Mouse (Mus musculus) embryo, embryonic 10 days (tissue): Measurements from ENCODE around the gene Megf8.

ENCODE experiments used
- DNase-seq: peaks from one replicate; pipeline ENCODE4 v3.0.0-alpha.2; 2015; ENCODE audit warnings: low spot score

Megf8 gene

GRCm38 (mm10) chr7:25279076-25279860 lies 37.7 kb upstream of the Megf8 start:
- peak; percentile 88 for DNase-seq

GRCm38 (mm10) chr7:25279861-25280791 lies 36.8 kb upstream of the Megf8 start:
- DNase-seq: peak; percentile 70

- peak; percentile 21 for DNase-seq
These were observed 35.7 kb upstream of the Megf8 start for GRCm38 (mm10) chr7:25281166-25281733.

- peak; percentile 94 for DNase-seq
These were observed 35.0 kb upstream of the Megf8 start for GRCm38 (mm10) chr7:25281734-25282601.

- DNase-seq: peak; percentile 67
These were observed 34.2 kb upstream of the Megf8 start for GRCm38 (mm10) chr7:25282731-25283211.

GRCm38 (mm10) chr7:25283637-25284036 lies 33.3 kb upstream of the Megf8 start:
- no peak for DNase-seq

- no peak for DNase-seq
These were observed 32.8 kb upstream of the Megf8 start for GRCm38 (mm10) chr7:25284171-25284570.

- no peak for DNase-seq
These were observed 32.2 kb upstream of the Megf8 start for GRCm38 (mm10) chr7:25284766-25285165.

GRCm38 (mm10) chr7:25285511-25286238 lies 31.3 kb upstream of the Megf8 start:
- DNase-seq: no peak

GRCm38 (mm10) chr7:25286989-25287388 lies 30.0 kb upstream of the Megf8 start:
- DNase-seq: no peak

- no peak for DNase-seq
These were observed 29.0 kb upstream of the Megf8 start for GRCm38 (mm10) chr7:25288011-25288410.

GRCm38 (mm10) chr7:25288721-25289120 lies 28.2 kb upstream of the Megf8 start:
- no peak for DNase-seq

GRCm38 (mm10) chr7:25289925-25290324 lies 27.0 kb upstream of the Megf8 start:
- no peak for DNase-seq

- DNase-seq: no peak
These were observed 26.5 kb upstream of the Megf8 start for GRCm38 (mm10) chr7:25290463-25290862.

- no peak for DNase-seq
These were observed 26.1 kb upstream of the Megf8 start for GRCm38 (mm10) chr7:25290911-25291310.

- DNase-seq: no peak
These were observed 24.9 kb upstream of the Megf8 start for GRCm38 (mm10) chr7:25292107-25292506.

- no peak for DNase-seq
These were observed 23.7 kb upstream of the Megf8 start for GRCm38 (mm10) chr7:25293191-25293739.

GRCm38 (mm10) chr7:25294495-25294894 lies 22.5 kb upstream of the Megf8 start:
- no peak for DNase-seq

GRCm38 (mm10) chr7:25294960-25295722 lies 21.8 kb upstream of the Megf8 start:
- DNase-seq: no peak
